In the genomic region with DNA sequence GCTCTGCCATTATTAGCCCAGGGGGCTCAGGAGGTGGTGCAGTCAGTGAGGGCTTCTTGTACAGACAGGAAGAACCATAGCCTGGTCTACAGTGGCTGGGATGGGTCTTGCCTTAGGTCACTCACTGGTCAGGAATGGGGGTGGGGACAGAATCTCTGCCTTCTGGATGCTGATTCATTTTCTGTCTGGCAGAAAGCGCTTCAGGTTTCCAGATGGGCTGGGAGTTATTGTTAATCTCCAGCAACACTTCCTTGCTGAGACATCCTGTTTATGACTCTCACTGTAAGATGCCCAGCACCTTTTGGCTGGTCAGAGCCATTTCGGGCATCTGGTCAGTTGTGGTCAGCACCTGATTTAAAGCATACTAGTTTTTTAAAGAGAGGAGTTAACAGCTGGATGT, we compare ENCODE assay signal across 19 mouse cellular contexts. TPM values are rescaled to one million over a fixed set of nuclear protein-coding genes. Genes with fewer than 3 reads are reported as not detected.
A peak's percentile ranks its signal among the peaks of the same experiment; 100 is the strongest.
DNase-seq lines count a peak whose midpoint lies in the region; ATAC-seq and TF ChIP-seq lines count a peak whose summit lies in the region.
"Had no signal": no experiment of that assay in that cellular context is flagged by ENCODE, and none has a peak within 500 bp of the region (broad histone marks: within the 10 kb centered on the region; RNA-seq: fewer than 3 reads in every experiment).

No protein-coding gene starts in this region.

- no peak overlapping the region for H3K4me3 ChIP-seq in heart, postnatal 0 days (ENCODE audit: low read depth, low read length)
- no peak overlapping the region for H3K4me3 ChIP-seq in limb, embryonic 12.5 days (replicated peaks)
- H3K4me3 ChIP-seq in limb, embryonic 10.5 days, result no peak overlapping the region
- H3K4me3 ChIP-seq in forebrain, embryonic 15.5 days, result no peak overlapping the region
- H3K4me3 ChIP-seq: embryonic facial prominence, embryonic 15.5 days; forebrain, embryonic 12.5 days; hindbrain, embryonic 10.5 days; midbrain, embryonic 13.5 days; myocyte; stomach, embryonic 15.5 days had no signal

- H3K9me3 ChIP-seq in heart, postnatal 0 days (replicated peaks; ENCODE audit: control insufficient read depth, low read length), result no peaks in the 10 kb centered on the region
- H3K9me3 ChIP-seq in limb, embryonic 12.5 days, result no peaks in the 10 kb centered on the region
- no peaks in the 10 kb centered on the region for H3K9me3 ChIP-seq in limb, embryonic 10.5 days (replicated peaks)
- H3K9me3 ChIP-seq in forebrain, embryonic 15.5 days, result no peaks in the 10 kb centered on the region
- H3K9me3 ChIP-seq: embryonic facial prominence, embryonic 15.5 days; forebrain, embryonic 12.5 days; hindbrain, embryonic 10.5 days; midbrain, embryonic 13.5 days; stomach, embryonic 15.5 days had no signal

- H3K4me2 ChIP-seq in heart, postnatal 0 days (ENCODE audit: low read depth, low read length), result no peak overlapping the region
- H3K4me2 ChIP-seq in limb, embryonic 12.5 days, result no peak overlapping the region
- no peak overlapping the region for H3K4me2 ChIP-seq in forebrain, embryonic 15.5 days (replicated peaks)
- H3K4me2 ChIP-seq: embryonic facial prominence, embryonic 15.5 days; forebrain, embryonic 12.5 days; midbrain, embryonic 13.5 days; stomach, embryonic 15.5 days had no signal

- ATAC-seq in heart, postnatal 0 days (ENCODE audit: insufficient read depth, low read depth), result peak; percentile 14; the same call in 1 of the 2 replicates
- ATAC-seq in limb, embryonic 12.5 days (ENCODE audit: insufficient number of reproducible peaks, insufficient read depth, low FRiP score, low TSS enrichment, low read depth), result no peak
- no peak for ATAC-seq in forebrain, embryonic 15.5 days (replicated peaks)
- ATAC-seq: midbrain, embryonic 13.5 days had no signal

- no peaks in the 10 kb centered on the region for H3K27me3 ChIP-seq in heart, postnatal 0 days (ENCODE audit: control insufficient read depth, insufficient read depth, low read length)
- no peaks in the 10 kb centered on the region for H3K27me3 ChIP-seq in limb, embryonic 12.5 days
- no peaks in the 10 kb centered on the region for H3K27me3 ChIP-seq in limb, embryonic 10.5 days (ENCODE audit: low read depth, poor library complexity, severe bottlenecking)
- H3K27me3 ChIP-seq in forebrain, embryonic 15.5 days, result no peaks in the 10 kb centered on the region
- H3K27me3 ChIP-seq: embryonic facial prominence, embryonic 15.5 days; forebrain, embryonic 12.5 days; midbrain, embryonic 13.5 days; stomach, embryonic 15.5 days had no signal

- intact Hi-C loops in heart, postnatal 14 days (cut with DNase I), result no loop called here

- no peak overlapping the region for H3K9ac ChIP-seq in heart, postnatal 0 days (replicated peaks; ENCODE audit: low read depth, low read length)
- H3K9ac ChIP-seq in limb, embryonic 12.5 days (replicated peaks), result no peak overlapping the region
- no peak overlapping the region for H3K9ac ChIP-seq in forebrain, embryonic 15.5 days (replicated peaks)
- H3K9ac ChIP-seq: embryonic facial prominence, embryonic 15.5 days; forebrain, embryonic 12.5 days; midbrain, embryonic 13.5 days; stomach, embryonic 15.5 days had no signal

- 70% methylated on average over 2 of the region's 2 CpGs for WGBS in heart, postnatal 0 days
- 56% methylated on average over 2 of the region's 2 CpGs for WGBS in limb, embryonic 12.5 days
- WGBS in limb, embryonic 10.5 days, result 62% methylated on average over 2 of the region's 2 CpGs
- WGBS in forebrain, embryonic 15.5 days, result 95% methylated on average over 2 of the region's 2 CpGs

- no peak for DNase-seq in heart, postnatal 0 days (ENCODE audit: low spot score)
- no peak for DNase-seq in heart, postnatal 14 days
- no peak for DNase-seq in limb, embryonic 10.5 days (ENCODE audit: low spot score)
- DNase-seq in 416B (ENCODE audit: low read depth) (peak; percentile 65), NIH3T3 (ENCODE audit: low read depth) (peak; percentile 47)
- DNase-seq: adrenal gland, adult 8-10 months; cerebellum, adult 9-10 months; layer of hippocampus, adult 9-11 months; liver; right cerebral cortex, adult 18-20 months had no signal

- H3K4me1 ChIP-seq in heart, postnatal 0 days (ENCODE audit: control insufficient read depth, insufficient read depth), result no peaks in the 10 kb centered on the region
- H3K4me1 ChIP-seq in limb, embryonic 12.5 days (replicated peaks), result no peaks in the 10 kb centered on the region
- H3K4me1 ChIP-seq in limb, embryonic 10.5 days, result peaks cover 5% of the 10 kb centered on the region; the same call in 1 of the 2 replicates
- no peaks in the 10 kb centered on the region for H3K4me1 ChIP-seq in forebrain, embryonic 15.5 days
- H3K4me1 ChIP-seq: embryonic facial prominence, embryonic 15.5 days; forebrain, embryonic 12.5 days; hindbrain, embryonic 10.5 days; midbrain, embryonic 13.5 days; stomach, embryonic 15.5 days had no signal

- peaks cover 16% of the 10 kb centered on the region; the same call in 1 of the 2 replicates for H3K36me3 ChIP-seq in heart, postnatal 0 days (replicated peaks; ENCODE audit: control insufficient read depth, insufficient read depth, low read length)
- peaks cover 80% of the 10 kb centered on the region for H3K36me3 ChIP-seq in limb, embryonic 12.5 days
- H3K36me3 ChIP-seq in limb, embryonic 10.5 days, result peaks cover 69% of the 10 kb centered on the region
- H3K36me3 ChIP-seq in forebrain, embryonic 15.5 days, result peaks cover 17% of the 10 kb centered on the region

- peak overlapping the region; percentile 25; the same call in 1 of the 2 replicates for H3K27ac ChIP-seq in heart, postnatal 0 days (ENCODE audit: low read depth)
- H3K27ac ChIP-seq in limb, embryonic 12.5 days, result peak overlapping the region; percentile 23; the same call in 1 of the 2 replicates
- no peak overlapping the region for H3K27ac ChIP-seq in limb, embryonic 10.5 days
- no peak overlapping the region for H3K27ac ChIP-seq in forebrain, embryonic 15.5 days (replicated peaks)
- H3K27ac ChIP-seq: embryonic facial prominence, embryonic 15.5 days; forebrain, embryonic 12.5 days; hindbrain, embryonic 10.5 days; macrophage; midbrain, embryonic 13.5 days; stomach, embryonic 15.5 days had no signal

- TF ChIP-seq CTCF in heart, postnatal 0 days (IDR thresholded peaks at IDR 0.05; ENCODE audit: low read depth), result no peak

- no peak for TF ChIP-seq EP300 in heart, postnatal 0 days (IDR thresholded peaks at IDR 0.05; ENCODE audit: low read depth)

RNA-seq across cellular contexts. Expression of gene Flnb, which starts 55.8 kb away (rescaled TPM):
- 40.7 and 42.9 TPM in 2 replicates for total RNA-seq in heart, postnatal 0 days (2014; rRNA removed; ENCODE audit: low replicate concordance)
- polyA plus RNA-seq in heart, postnatal 0 days (2015; fragmentation: Nextera tagmentation; extraction: Ambion mirVana), result 3.8 and 4.0 TPM in 2 replicates
- 10 to 100 TPM; 32.5 to 36.3 TPM for total RNA-seq in heart, postnatal 14 days (2021)
- polyA plus RNA-seq in limb, embryonic 12.5 days (2016; fragmentation: Nextera tagmentation; extraction: Ambion mirVana), result 56.7 and 61.9 TPM in 2 replicates
- polyA plus RNA-seq in limb, embryonic 10.5 days (2016; fragmentation: Nextera tagmentation; extraction: Ambion mirVana), result 18.7 and 31.3 TPM in 2 replicates
- 8.6 and 9.6 TPM in 2 replicates for polyA plus RNA-seq in forebrain, embryonic 15.5 days (2015; fragmentation: Nextera tagmentation; extraction: Ambion mirVana)

Comparison
In these comparisons a context has a peak if more than half of its experiments do, and no peak if none do; other contexts are left out.
1. H3K27ac ChIP-seq: peak in heart, postnatal 0 days (single experiment) and limb, embryonic 12.5 days (single experiment); none in limb, embryonic 10.5 days (single experiment) and forebrain, embryonic 15.5 days (single experiment).
2. DNase-seq: peak in 416B (single experiment) and NIH3T3 (single experiment); none in heart, postnatal 0 days (single experiment), heart, postnatal 14 days (0 of 2) and limb, embryonic 10.5 days (single experiment).